Mouse (Mus musculus): ENCODE data around the gene Gm17018. TPM values are rescaled to one million over a fixed set of nuclear protein-coding genes. Genes with fewer than 3 reads are reported as not detected.

Gene Gm17018
- total RNA-seq (2014; rRNA removed; ENCODE audit: low replicate concordance) (7.3 and 33.1 TPM in 2 replicates), polyA plus RNA-seq (2015; fragmentation: Nextera tagmentation; extraction: Ambion mirVana) (31.0 and 32.4 TPM in 2 replicates)

- ATAC-seq (ENCODE audit: insufficient read depth, low read depth) = peak; percentile 92
- Histone ChIP-seq H3K36me3 (replicated peaks; ENCODE audit: control insufficient read depth, insufficient read depth, low read length) (peaks cover 16% of the 10 kb centered on the region), H3K9me3 (replicated peaks; ENCODE audit: control insufficient read depth, low read length) (no peaks in the 10 kb centered on the region), H3K4me3 (ENCODE audit: low read depth, low read length) (peak within 1 kb of the TSS; percentile 65), H3K27me3 (ENCODE audit: control insufficient read depth, insufficient read depth, low read length) (no peaks in the 10 kb centered on the region), H3K4me2 (ENCODE audit: low read depth, low read length) (peak within 1 kb of the TSS; percentile 98), H3K4me1 (ENCODE audit: control insufficient read depth, insufficient read depth) (peaks cover 7% of the 10 kb centered on the region), H3K9ac (replicated peaks; ENCODE audit: low read depth, low read length) (peak within 1 kb of the TSS; percentile 77), H3K27ac (ENCODE audit: low read depth) (peak within 1 kb of the TSS; percentile 46)
- peak; percentile 85 for DNase-seq (ENCODE audit: low spot score)
- TF ChIP-seq EP300 (IDR thresholded peaks at IDR 0.05; ENCODE audit: low read depth) (no peak), CTCF (IDR thresholded peaks at IDR 0.05; ENCODE audit: low read depth) (no peak)
- under 1% methylated on average over 34 of the region's 35 CpGs for WGBS
Observed at GRCm38 (mm10) chr19:45560153-45560890, at the start of gene Gm17018, which contains the start of gene Poll. Gm17018 (plus strand) TSS chr19:45560615. Poll (minus strand) TSS chr19:45560531.

GRCm38 (mm10) chr19:45510680-45511079, 49.7 kb upstream of the Gm17018 start:
- Histone ChIP-seq H3K27ac (ENCODE audit: low read depth) (no peak overlapping the region), H3K27me3 (ENCODE audit: control insufficient read depth, insufficient read depth, low read length) (no peaks in the 10 kb centered on the region), H3K4me3 (ENCODE audit: low read depth, low read length) (no peak overlapping the region), H3K9me3 (replicated peaks; ENCODE audit: control insufficient read depth, low read length) (no peaks in the 10 kb centered on the region), H3K4me1 (ENCODE audit: control insufficient read depth, insufficient read depth) (peaks cover 8% of the 10 kb centered on the region; the same call in 1 of the 2 replicates), H3K4me2 (ENCODE audit: low read depth, low read length) (no peak overlapping the region), H3K9ac (replicated peaks; ENCODE audit: low read depth, low read length) (no peak overlapping the region), H3K36me3 (replicated peaks; ENCODE audit: control insufficient read depth, insufficient read depth, low read length) (peaks cover 28% of the 10 kb centered on the region)
- WGBS = 65% methylated on average over 3 of the region's 3 CpGs
- DNase-seq (ENCODE audit: low spot score) (no peak), ATAC-seq (ENCODE audit: insufficient read depth, low read depth) (no peak)
- no peak for TF ChIP-seq CTCF (IDR thresholded peaks at IDR 0.05; ENCODE audit: low read depth)
- no peak for TF ChIP-seq EP300 (IDR thresholded peaks at IDR 0.05; ENCODE audit: low read depth)

GRCm38 (mm10) chr19:45511406-45511805, 49.0 kb upstream of the Gm17018 start:
- ATAC-seq (ENCODE audit: insufficient read depth, low read depth) = no peak
- Histone ChIP-seq H3K4me2 (ENCODE audit: low read depth, low read length) (no peak overlapping the region), H3K27me3 (ENCODE audit: control insufficient read depth, insufficient read depth, low read length) (no peaks in the 10 kb centered on the region), H3K36me3 (replicated peaks; ENCODE audit: control insufficient read depth, insufficient read depth, low read length) (peaks cover 34% of the 10 kb centered on the region), H3K4me3 (ENCODE audit: low read depth, low read length) (no peak overlapping the region), H3K9ac (replicated peaks; ENCODE audit: low read depth, low read length) (no peak overlapping the region), H3K27ac (ENCODE audit: low read depth) (no peak overlapping the region), H3K4me1 (ENCODE audit: control insufficient read depth, insufficient read depth) (peaks cover 8% of the 10 kb centered on the region; the same call in 1 of the 2 replicates), H3K9me3 (replicated peaks; ENCODE audit: control insufficient read depth, low read length) (no peaks in the 10 kb centered on the region)
- 64% methylated on average over 4 of the region's 4 CpGs for WGBS
- TF ChIP-seq EP300 (IDR thresholded peaks at IDR 0.05; ENCODE audit: low read depth) (no peak), CTCF (IDR thresholded peaks at IDR 0.05; ENCODE audit: low read depth) (no peak)
- DNase-seq (ENCODE audit: low spot score) = no peak

GRCm38 (mm10) chr19:45515341-45515740, 45.1 kb upstream of the Gm17018 start:
- Histone ChIP-seq H3K4me3 (ENCODE audit: low read depth, low read length) (no peak overlapping the region), H3K4me1 (ENCODE audit: control insufficient read depth, insufficient read depth) (no peaks in the 10 kb centered on the region), H3K4me2 (ENCODE audit: low read depth, low read length) (no peak overlapping the region), H3K36me3 (replicated peaks; ENCODE audit: control insufficient read depth, insufficient read depth, low read length) (peaks cover 66% of the 10 kb centered on the region), H3K27ac (ENCODE audit: low read depth) (no peak overlapping the region), H3K27me3 (ENCODE audit: control insufficient read depth, insufficient read depth, low read length) (no peaks in the 10 kb centered on the region), H3K9me3 (replicated peaks; ENCODE audit: control insufficient read depth, low read length) (no peaks in the 10 kb centered on the region), H3K9ac (replicated peaks; ENCODE audit: low read depth, low read length) (no peak overlapping the region)
- ATAC-seq (ENCODE audit: insufficient read depth, low read depth) = no peak
- DNase-seq (ENCODE audit: low spot score) = no peak
- TF ChIP-seq EP300 (IDR thresholded peaks at IDR 0.05; ENCODE audit: low read depth) (no peak), CTCF (IDR thresholded peaks at IDR 0.05; ENCODE audit: low read depth) (no peak)
- WGBS = 100% methylated on average over 2 of the region's 2 CpGs

- Histone ChIP-seq H3K36me3 (replicated peaks; ENCODE audit: control insufficient read depth, insufficient read depth, low read length) (peaks cover 74% of the 10 kb centered on the region), H3K4me3 (ENCODE audit: low read depth, low read length) (no peak overlapping the region), H3K27me3 (ENCODE audit: control insufficient read depth, insufficient read depth, low read length) (no peaks in the 10 kb centered on the region), H3K9ac (replicated peaks; ENCODE audit: low read depth, low read length) (no peak overlapping the region), H3K4me1 (ENCODE audit: control insufficient read depth, insufficient read depth) (no peaks in the 10 kb centered on the region), H3K27ac (ENCODE audit: low read depth) (no peak overlapping the region), H3K4me2 (ENCODE audit: low read depth, low read length) (no peak overlapping the region), H3K9me3 (replicated peaks; ENCODE audit: control insufficient read depth, low read length) (no peaks in the 10 kb centered on the region)
- no peak for ATAC-seq (ENCODE audit: insufficient read depth, low read depth)
- DNase-seq (ENCODE audit: low spot score) = no peak
- TF ChIP-seq CTCF (IDR thresholded peaks at IDR 0.05; ENCODE audit: low read depth) = no peak
- WGBS = 91% methylated on average over 12 of the region's 12 CpGs
Observed at GRCm38 (mm10) chr19:45516264-45516663, 44.2 kb upstream of the Gm17018 start.
